Mouse (Mus musculus) MN1 (cell line): ENCODE data around the gene Nebl.

ENCODE experiments used
- DNase-seq: peaks from one replicate; pipeline ENCODE4 v3.0.0-alpha.2; 2016; ENCODE audit warnings: low spot score

Gene Nebl

GRCm38 (mm10) chr2:17730957-17731830 is at the start of gene Nebl:
Nebl (minus strand) TSS chr2:17731464.
- DNase-seq = peak; percentile 70

GRCm38 (mm10) chr2:17770246-17770825 is 39.1 kb upstream of the Nebl start:
- DNase-seq = no peak

- DNase-seq = no peak
Measured at GRCm38 (mm10) chr2:17769242-17769755, 38.0 kb upstream of the Nebl start.

- no peak for DNase-seq
Measured at GRCm38 (mm10) chr2:17756271-17756670, 25.0 kb upstream of the Nebl start.

GRCm38 (mm10) chr2:17742051-17742763 is 10.9 kb upstream of the Nebl start:
- DNase-seq = peak; percentile 42

- peak; percentile 71 for DNase-seq
Measured at GRCm38 (mm10) chr2:17741555-17741954, 10.3 kb upstream of the Nebl start.

GRCm38 (mm10) chr2:17740454-17740853 is 9.2 kb upstream of the Nebl start:
- no peak for DNase-seq

GRCm38 (mm10) chr2:17732210-17732609 is 946 bp upstream of the Nebl start:
- peak; percentile 8 for DNase-seq

GRCm38 (mm10) chr2:17731831-17732200 is 552 bp upstream of the Nebl start:
- no peak for DNase-seq

GRCm38 (mm10) chr2:17730648-17730956 is 662 bp downstream of the Nebl start:
- no peak for DNase-seq

GRCm38 (mm10) chr2:17729770-17730647 is 1.3 kb downstream of the Nebl start:
- peak; percentile 13 for DNase-seq

- no peak for DNase-seq
Measured at GRCm38 (mm10) chr2:17724405-17724804, 6.9 kb downstream of the Nebl start.

- DNase-seq = no peak
Measured at GRCm38 (mm10) chr2:17723268-17724019, 7.8 kb downstream of the Nebl start.

GRCm38 (mm10) chr2:17721177-17721715 is 10.0 kb downstream of the Nebl start:
- no peak for DNase-seq

- no peak for DNase-seq
Measured at GRCm38 (mm10) chr2:17718281-17718680, 13.0 kb downstream of the Nebl start.

GRCm38 (mm10) chr2:17717200-17717599 is 14.1 kb downstream of the Nebl start:
- DNase-seq = no peak

GRCm38 (mm10) chr2:17715149-17715767 is 16.0 kb downstream of the Nebl start:
- DNase-seq = no peak

- DNase-seq = no peak
Measured at GRCm38 (mm10) chr2:17714661-17715060, 16.6 kb downstream of the Nebl start.

GRCm38 (mm10) chr2:17714124-17714523 is 17.1 kb downstream of the Nebl start:
- DNase-seq = no peak

GRCm38 (mm10) chr2:17711216-17711615 is 20.0 kb downstream of the Nebl start:
- DNase-seq = no peak
